ENCODE assay signal across 9 mouse cellular contexts in the genomic region with DNA sequence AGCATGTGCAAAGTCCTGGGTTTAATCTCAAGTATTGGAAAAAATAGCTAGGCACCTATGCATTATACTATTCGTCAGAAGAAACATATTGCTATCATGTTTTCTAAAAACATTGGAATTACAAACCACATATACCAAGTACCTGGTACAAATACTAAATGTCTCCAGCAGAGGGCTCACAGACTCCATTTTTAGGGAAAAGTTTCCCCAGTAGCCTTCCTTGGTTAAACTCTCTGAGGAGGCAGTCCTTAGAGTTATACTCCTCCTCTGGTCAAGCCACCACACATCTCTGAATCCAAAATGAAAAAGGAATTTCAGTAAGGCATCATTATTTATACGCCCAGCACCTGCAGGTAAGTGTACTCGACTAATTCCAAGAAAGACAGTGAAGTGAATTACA.
DNase-seq lines count a peak whose midpoint lies in the region; ATAC-seq lines count a peak whose summit lies in the region.
"Had no signal": no experiment of that assay in that cellular context is flagged by ENCODE, and none has a peak within 500 bp of the region (broad histone marks: within the 10 kb centered on the region; RNA-seq: fewer than 3 reads in every experiment).

No protein-coding gene starts in this region.

- no peak overlapping the region for H3K27ac ChIP-seq in hindbrain, embryonic 13.5 days
- H3K27ac ChIP-seq: heart, embryonic 13.5 days had no signal

- peak; percentile 71 for ATAC-seq in hindbrain, embryonic 13.5 days (ENCODE audit: low FRiP score)
- ATAC-seq in megakaryocyte-erythroid progenitor cell, adult 5-6 weeks (replicated peaks; ENCODE audit: low FRiP score, low TSS enrichment, poor library complexity, severe bottlenecking) = peak; percentile 67; the same call in 1 of the 2 replicates

- no peak overlapping the region for H3K4me3 ChIP-seq in hindbrain, embryonic 13.5 days
- H3K4me3 ChIP-seq: heart, embryonic 13.5 days had no signal

- H3K4me2 ChIP-seq in hindbrain, embryonic 13.5 days = no peak overlapping the region
- H3K4me2 ChIP-seq: heart, embryonic 13.5 days had no signal

- no peaks in the 10 kb centered on the region for H3K9me3 ChIP-seq in hindbrain, embryonic 13.5 days
- H3K9me3 ChIP-seq: heart, embryonic 13.5 days had no signal

- H3K27me3 ChIP-seq in hindbrain, embryonic 13.5 days = no peaks in the 10 kb centered on the region
- H3K27me3 ChIP-seq: heart, embryonic 13.5 days had no signal

- no peaks in the 10 kb centered on the region for H3K4me1 ChIP-seq in hindbrain, embryonic 13.5 days (replicated peaks)
- H3K4me1 ChIP-seq: heart, embryonic 13.5 days had no signal

- peak; percentile 32 for DNase-seq in gastrocnemius, adult 18-20 months (ENCODE audit: low spot score)
- no peak for DNase-seq in gastrocnemius, adult 8-10 months (ENCODE audit: low spot score in 2 of 2)
- DNase-seq in WW6 (ENCODE audit: low read depth, low spot score) = peak; percentile 18
- DNase-seq in embryo, embryonic 10 days (ENCODE audit: low spot score) = peak; percentile 55
- DNase-seq in layer of hippocampus, adult 8-10 months (ENCODE audit: low spot score in 2 of 2) = peak; percentile 14 to 63
- DNase-seq in urinary bladder, postnatal 36 days (ENCODE audit: low spot score in 2 of 2) = peak; percentile 6 to 43

- no peak overlapping the region for H3K9ac ChIP-seq in hindbrain, embryonic 13.5 days
- H3K9ac ChIP-seq: heart, embryonic 13.5 days had no signal

- 35% methylated on average over 3 of the region's 3 CpGs for WGBS in hindbrain, embryonic 13.5 days

- H3K36me3 ChIP-seq in hindbrain, embryonic 13.5 days = no peaks in the 10 kb centered on the region
- H3K36me3 ChIP-seq: heart, embryonic 13.5 days had no signal

Comparison
In these comparisons a context has a peak if more than half of its experiments do, and no peak if none do; other contexts are left out.
1. DNase-seq: peak in gastrocnemius, adult 18-20 months (single experiment), WW6 (single experiment), embryo, embryonic 10 days (single experiment), layer of hippocampus, adult 8-10 months (2 of 2) and urinary bladder, postnatal 36 days (2 of 2); none in gastrocnemius, adult 8-10 months (0 of 2).